Mouse (Mus musculus) hindbrain, embryonic 12.5 days (tissue): ENCODE data around the gene Tmcc1. TPM values are rescaled to one million over a fixed set of nuclear protein-coding genes. Genes with fewer than 3 reads are reported as not detected.
A peak's percentile ranks its signal among the peaks of the same experiment; 100 is the strongest.

Experiments
- ATAC-seq: fragments of 200-750 bp; cut with Nextera tagmentation; 2 replicates; pipeline ENCODE4 v1.8.0; 2017; ENCODE audit warnings: moderate TSS enrichment; ENCODE audit not compliant: low FRiP score
- H3K27ac ChIP-seq: fragments of 300-500 bp; sonication (generic); 2 replicates; pipeline ENCODE4 v1.5.1; 2016; ENCODE audit warnings: mild to moderate bottlenecking
- H3K27me3 ChIP-seq: fragments of 300-500 bp; sonication (generic); 2 replicates; pipeline ENCODE4 v1.6.1; 2016; ENCODE audit warnings: mild to moderate bottlenecking
- H3K36me3 ChIP-seq: fragments of 300-500 bp; sonication (generic); 2 replicates; pipeline ENCODE4 v1.6.1; 2016; ENCODE audit warnings: mild to moderate bottlenecking
- H3K4me1 ChIP-seq: fragments of 300-500 bp; sonication (generic); 2 replicates; pipeline ENCODE4 v1.6.1; 2016
- H3K4me2 ChIP-seq: fragments of 300-500 bp; sonication (generic); replicated peaks from 2 replicates; pipeline ENCODE4 v1.6.1; 2016; ENCODE audit warnings: mild to moderate bottlenecking
- H3K4me3 ChIP-seq: fragments of 300-500 bp; sonication (generic); 2 replicates; pipeline ENCODE4 v1.5.1; 2016; ENCODE audit warnings: mild to moderate bottlenecking
- H3K9ac ChIP-seq: fragments of 300-500 bp; sonication (generic); 2 replicates; pipeline ENCODE4 v1.6.1; 2016; ENCODE audit warnings: mild to moderate bottlenecking, moderate library complexity
- H3K9me3 ChIP-seq: fragments of 300-500 bp; sonication (generic); replicated peaks from 2 replicates; pipeline ENCODE4 v1.6.1; 2016; ENCODE audit warnings: mild to moderate bottlenecking
- WGBS: fragments of 180-500 bp; shearing (Covaris S2); methylation state at CpG from one replicate; pipeline ENCODE4 v1.1.7; 2016; 5-methylcytosine and 5-hydroxymethylcytosine counted together
- polyA plus RNA-seq: library from polyadenylated mRNA; unstranded; fragments of >200 nt; fragmentation: Nextera tagmentation; extraction: Ambion mirVana; gene quantifications from 2 replicates; pipeline ENCODE4 v1.2.1, GENCODE M21; 2016

Gene Tmcc1
- polyA plus RNA-seq, 1 experiment from 2014 or later, result 33.0 TPM

GRCm38 (mm10) chr6:116005275-116005958 lies 187.9 kb downstream of the Tmcc1 start:
- H3K27me3 ChIP-seq, result peaks cover 4% of the 10 kb centered on the region
- no peak overlapping the region for H3K4me2 ChIP-seq
- no peak overlapping the region for H3K9ac ChIP-seq
- H3K27ac ChIP-seq, result no peak overlapping the region
- WGBS, result 73% methylated on average over 17 of the region's 17 CpGs
- no peak overlapping the region for H3K4me3 ChIP-seq
- ATAC-seq, result no peak
- H3K36me3 ChIP-seq, result no peaks in the 10 kb centered on the region
- H3K4me1 ChIP-seq, result peaks cover 16% of the 10 kb centered on the region
- H3K9me3 ChIP-seq, result no peaks in the 10 kb centered on the region

GRCm38 (mm10) chr6:116004716-116005115 lies 188.6 kb downstream of the Tmcc1 start:
- Histone ChIP-seq H3K9ac (no peak overlapping the region), H3K36me3 (no peaks in the 10 kb centered on the region), H3K27ac (no peak overlapping the region), H3K4me3 (no peak overlapping the region), H3K4me1 (peaks cover 16% of the 10 kb centered on the region), H3K9me3 (no peaks in the 10 kb centered on the region), H3K4me2 (no peak overlapping the region), H3K27me3 (peaks cover 4% of the 10 kb centered on the region)
- ATAC-seq, result no peak
- WGBS, result 86% methylated on average over 6 of the region's 6 CpGs

GRCm38 (mm10) chr6:116004069-116004468 lies 189.2 kb downstream of the Tmcc1 start:
- no peak overlapping the region for H3K4me2 ChIP-seq
- no peaks in the 10 kb centered on the region for H3K9me3 ChIP-seq
- H3K36me3 ChIP-seq, result no peaks in the 10 kb centered on the region
- no peak overlapping the region for H3K4me3 ChIP-seq
- no peak overlapping the region for H3K27ac ChIP-seq
- WGBS, result 54% methylated on average over 7 of the region's 7 CpGs
- no peak overlapping the region for H3K9ac ChIP-seq
- H3K27me3 ChIP-seq, result peaks cover 4% of the 10 kb centered on the region
- peaks cover 16% of the 10 kb centered on the region for H3K4me1 ChIP-seq
- ATAC-seq, result no peak

GRCm38 (mm10) chr6:116003516-116003915 lies 189.8 kb downstream of the Tmcc1 start:
- no peak overlapping the region for H3K4me2 ChIP-seq
- ATAC-seq, result no peak
- peaks cover 16% of the 10 kb centered on the region for H3K4me1 ChIP-seq
- no peak overlapping the region for H3K9ac ChIP-seq
- no peak overlapping the region for H3K4me3 ChIP-seq
- H3K9me3 ChIP-seq, result no peaks in the 10 kb centered on the region
- H3K27me3 ChIP-seq, result peaks cover 4% of the 10 kb centered on the region
- WGBS, result 71% methylated on average over 5 of the region's 5 CpGs
- no peak overlapping the region for H3K27ac ChIP-seq
- H3K36me3 ChIP-seq, result no peaks in the 10 kb centered on the region

- H3K27ac ChIP-seq, result no peak overlapping the region
- 68% methylated on average over 12 of the region's 12 CpGs for WGBS
- peaks cover 20% of the 10 kb centered on the region for H3K4me1 ChIP-seq
- no peaks in the 10 kb centered on the region for H3K36me3 ChIP-seq
- H3K9ac ChIP-seq, result no peak overlapping the region
- H3K4me2 ChIP-seq, result no peak overlapping the region
- ATAC-seq, result no peak
- no peaks in the 10 kb centered on the region for H3K9me3 ChIP-seq
- H3K27me3 ChIP-seq, result peaks cover 4% of the 10 kb centered on the region; the same call in 1 of the 2 replicates
- H3K4me3 ChIP-seq, result no peak overlapping the region
Measured at GRCm38 (mm10) chr6:116002311-116003104, 190.8 kb downstream of the Tmcc1 start.

GRCm38 (mm10) chr6:116000851-116001250 lies 192.4 kb downstream of the Tmcc1 start:
- 82% methylated on average over 5 of the region's 5 CpGs for WGBS
- H3K4me1 ChIP-seq, result peaks cover 14% of the 10 kb centered on the region

GRCm38 (mm10) chr6:115999227-115999626 lies 194.1 kb downstream of the Tmcc1 start:
- ATAC-seq, result no peak
- H3K9ac ChIP-seq, result no peak overlapping the region
- H3K4me1 ChIP-seq, result peaks cover 18% of the 10 kb centered on the region
- 82% methylated on average over 2 of the region's 2 CpGs for WGBS
- no peaks in the 10 kb centered on the region for H3K9me3 ChIP-seq
- no peak overlapping the region for H3K4me2 ChIP-seq
- H3K4me3 ChIP-seq, result no peak overlapping the region
- no peaks in the 10 kb centered on the region for H3K36me3 ChIP-seq
- H3K27me3 ChIP-seq, result peaks cover 18% of the 10 kb centered on the region
- no peak overlapping the region for H3K27ac ChIP-seq

More at GRCm38 (mm10) chr6:116000851-116001250, 192.4 kb downstream of the Tmcc1 start:
- ATAC-seq, result no peak
- no peak overlapping the region for H3K4me3 ChIP-seq
- H3K4me2 ChIP-seq, result no peak overlapping the region
- H3K9me3 ChIP-seq, result no peaks in the 10 kb centered on the region
- H3K27ac ChIP-seq, result no peak overlapping the region
- H3K36me3 ChIP-seq, result no peaks in the 10 kb centered on the region
- no peak overlapping the region for H3K9ac ChIP-seq
- H3K27me3 ChIP-seq, result peaks cover 5% of the 10 kb centered on the region

- no peaks in the 10 kb centered on the region for H3K36me3 ChIP-seq
- H3K9ac ChIP-seq, result no peak overlapping the region
- 72% methylated on average over 7 of the region's 7 CpGs for WGBS
- no peak overlapping the region for H3K27ac ChIP-seq
- no peaks in the 10 kb centered on the region for H3K9me3 ChIP-seq
- no peak overlapping the region for H3K4me2 ChIP-seq
- H3K4me3 ChIP-seq, result no peak overlapping the region
- H3K4me1 ChIP-seq, result peaks cover 18% of the 10 kb centered on the region
- H3K27me3 ChIP-seq, result peaks cover 23% of the 10 kb centered on the region
- ATAC-seq, result no peak
Measured at GRCm38 (mm10) chr6:115998758-115999157, 194.5 kb downstream of the Tmcc1 start.

GRCm38 (mm10) chr6:115997726-115998311 lies 195.5 kb downstream of the Tmcc1 start:
- 26% methylated on average over 3 of the region's 3 CpGs for WGBS
- H3K4me1 ChIP-seq, result peaks cover 25% of the 10 kb centered on the region
- no peak overlapping the region for H3K27ac ChIP-seq

GRCm38 (mm10) chr6:115996171-115996851 lies 197.0 kb downstream of the Tmcc1 start:
- no peak overlapping the region for H3K27ac ChIP-seq
- 37% methylated on average over 6 of the region's 6 CpGs for WGBS
- H3K27me3 ChIP-seq, result peaks cover 47% of the 10 kb centered on the region
- H3K9ac ChIP-seq, result no peak overlapping the region
- no peak overlapping the region for H3K4me2 ChIP-seq
- H3K4me1 ChIP-seq, result peaks cover 36% of the 10 kb centered on the region
- ATAC-seq, result no peak
- no peaks in the 10 kb centered on the region for H3K36me3 ChIP-seq
- H3K9me3 ChIP-seq, result no peaks in the 10 kb centered on the region
- no peak overlapping the region for H3K4me3 ChIP-seq

More at GRCm38 (mm10) chr6:115997726-115998311, 195.5 kb downstream of the Tmcc1 start:
- H3K4me3 ChIP-seq, result no peak overlapping the region
- peaks cover 32% of the 10 kb centered on the region for H3K27me3 ChIP-seq
- no peak overlapping the region for H3K9ac ChIP-seq
- ATAC-seq, result no peak
- no peaks in the 10 kb centered on the region for H3K36me3 ChIP-seq
- H3K9me3 ChIP-seq, result no peaks in the 10 kb centered on the region
- H3K4me2 ChIP-seq, result 0 out of 2 replicates have a peak overlapping the region, but pooled peaks have one; percentile 0

GRCm38 (mm10) chr6:115995531-115995941 lies 197.8 kb downstream of the Tmcc1 start:
- peak overlapping the region; percentile 84 for H3K4me2 ChIP-seq
- H3K4me1 ChIP-seq, result peaks cover 39% of the 10 kb centered on the region
- H3K4me3 ChIP-seq, result peak overlapping the region; percentile 53
- H3K27ac ChIP-seq, result 0 out of 2 replicates have a peak overlapping the region, but pooled peaks have one; percentile 17
- H3K9ac ChIP-seq, result peak overlapping the region; percentile 53; the same call in 1 of the 2 replicates
- no peaks in the 10 kb centered on the region for H3K36me3 ChIP-seq
- 54% methylated on average over 4 of the region's 4 CpGs for WGBS
- no peaks in the 10 kb centered on the region for H3K9me3 ChIP-seq
- H3K27me3 ChIP-seq, result peaks cover 55% of the 10 kb centered on the region
- no peak for ATAC-seq
